ENCODE assay signal across 9 mouse cellular contexts in the genomic region with DNA sequence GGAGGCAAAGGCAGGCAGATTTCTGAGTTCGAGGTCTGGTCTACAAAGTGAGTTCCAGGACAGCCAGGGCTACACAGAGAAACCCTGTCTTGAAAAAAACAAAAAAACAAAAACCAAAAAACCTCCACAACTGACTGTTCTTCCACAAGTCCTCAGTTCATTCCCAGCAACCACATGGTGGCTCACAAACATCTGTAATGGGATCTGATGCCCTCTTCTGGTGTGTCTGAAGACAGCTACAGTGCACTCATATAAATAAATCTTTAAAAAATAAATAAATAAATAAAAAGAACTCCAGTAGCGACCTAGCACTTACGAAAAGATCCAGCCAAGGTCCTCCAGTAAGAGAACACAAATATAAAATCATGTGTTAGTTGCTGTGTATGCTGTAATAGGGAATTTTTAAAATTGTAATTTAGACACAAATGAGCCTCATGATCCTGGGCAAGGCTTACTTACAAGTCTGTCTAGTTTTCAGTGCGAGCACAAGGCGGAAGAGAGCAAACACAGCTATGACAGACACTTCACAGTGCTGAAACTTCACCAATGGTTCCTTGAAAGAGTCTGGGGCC. TPM values are rescaled to one million over a fixed set of nuclear protein-coding genes. Genes with fewer than 3 reads are reported as not detected.
DNase-seq lines count a peak whose midpoint lies in the region; ATAC-seq and TF ChIP-seq lines count a peak whose summit lies in the region.
"Had no signal": no experiment of that assay in that cellular context is flagged by ENCODE, and none has a peak within 500 bp of the region (broad histone marks: within the 10 kb centered on the region; RNA-seq: fewer than 3 reads in every experiment).

No protein-coding gene starts in this region.

- no peak for DNase-seq in heart, postnatal 14 days
- DNase-seq in ES-E14 (ENCODE audit: low read depth, low spot score) = no peak
- no peak for DNase-seq in forebrain, postnatal 0 days
- no peak for DNase-seq in midbrain, embryonic 10.5 days (ENCODE audit: low spot score)
- no peak for DNase-seq in urinary bladder, adult 2 months (ENCODE audit: low spot score)
- no peak for DNase-seq in embryo, embryonic 11 days
- DNase-seq in cerebellum, adult 18-20 months = no peak

- in situ Hi-C loops in ES-E14 (cut with MboI; ENCODE audit: low sequenced_read_pairs in 2 of 2, unreplicated experiment in 2 of 2) = no loop called here

- H3K9ac ChIP-seq in heart, embryonic 13.5 days = peak overlapping the region; percentile 95
- peak overlapping the region; percentile 76 for H3K9ac ChIP-seq in ES-E14 (ENCODE audit: insufficient read depth, low read depth, low read length, poor library complexity, severe bottlenecking)
- peak overlapping the region; percentile 88 for H3K9ac ChIP-seq in forebrain, postnatal 0 days

- TF ChIP-seq CTCF in forebrain, postnatal 0 days (IDR thresholded peaks at IDR 0.05; ENCODE audit: low read depth) = peak; percentile 39

- H3K36me3 ChIP-seq in heart, embryonic 13.5 days = peaks cover 26% of the 10 kb centered on the region
- H3K36me3 ChIP-seq in ES-E14 (ENCODE audit: control insufficient read depth, insufficient read depth, low read length, poor library complexity, severe bottlenecking) = peaks cover 10% of the 10 kb centered on the region
- H3K36me3 ChIP-seq in forebrain, postnatal 0 days (ENCODE audit: insufficient read depth) = peaks cover 17% of the 10 kb centered on the region
- peaks cover 40% of the 10 kb centered on the region for H3K36me3 ChIP-seq in midbrain, embryonic 10.5 days

- WGBS in heart, embryonic 13.5 days = 35% methylated on average over 5 of the region's 5 CpGs
- 31% methylated on average over 5 of the region's 5 CpGs for WGBS in forebrain, postnatal 0 days
- WGBS in midbrain, embryonic 10.5 days = 45% methylated on average over 5 of the region's 5 CpGs

- no peaks in the 10 kb centered on the region for H3K9me3 ChIP-seq in heart, embryonic 13.5 days
- no peaks in the 10 kb centered on the region for H3K9me3 ChIP-seq in ES-E14 (ENCODE audit: control insufficient read depth, insufficient read depth, low read depth, low read length)
- H3K9me3 ChIP-seq in forebrain, postnatal 0 days (ENCODE audit: low read length) = no peaks in the 10 kb centered on the region
- H3K9me3 ChIP-seq in midbrain, embryonic 10.5 days (replicated peaks) = no peaks in the 10 kb centered on the region

- peak overlapping the region; percentile 92 for H3K4me3 ChIP-seq in heart, embryonic 13.5 days
- H3K4me3 ChIP-seq in ES-E14 (ENCODE audit: insufficient read depth in 1 of 2, low read depth in 1 of 2, low read length in 2 of 2, poor library complexity in 1 of 2, severe bottlenecking in 1 of 2) = peak overlapping the region; percentile 92 to 98
- H3K4me3 ChIP-seq in forebrain, postnatal 0 days (ENCODE audit: low read depth, low read length) = peak overlapping the region; percentile 85
- H3K4me3 ChIP-seq in midbrain, embryonic 10.5 days = peak overlapping the region; percentile 87

- H3K4me1 ChIP-seq in heart, embryonic 13.5 days = peaks cover 14% of the 10 kb centered on the region
- peaks cover 0 to 2% of the 10 kb centered on the region in 2 experiments; a peak in 1 of 4 replicates for H3K4me1 ChIP-seq in ES-E14 (ENCODE audit: control insufficient read depth in 2 of 2, insufficient read depth in 2 of 2, low read length in 2 of 2, poor library complexity in 1 of 2)
- no peaks in the 10 kb centered on the region for H3K4me1 ChIP-seq in forebrain, postnatal 0 days (ENCODE audit: insufficient read depth)
- H3K4me1 ChIP-seq in midbrain, embryonic 10.5 days = peaks cover 11% of the 10 kb centered on the region

- no peak for ATAC-seq in heart, embryonic 13.5 days (ENCODE audit: extremely low read depth, insufficient number of reproducible peaks, low FRiP score, low TSS enrichment)
- ATAC-seq in forebrain, postnatal 0 days = no peak; the same call in 1 of the 2 replicates

- peak overlapping the region; percentile 74 for H3K4me2 ChIP-seq in heart, embryonic 13.5 days
- H3K4me2 ChIP-seq in forebrain, postnatal 0 days (ENCODE audit: low read depth) = peak overlapping the region; percentile 76

- no peaks in the 10 kb centered on the region for H3K27me3 ChIP-seq in heart, embryonic 13.5 days (replicated peaks)
- no peaks in the 10 kb centered on the region for H3K27me3 ChIP-seq in forebrain, postnatal 0 days (ENCODE audit: insufficient read depth, low read length)
- no peaks in the 10 kb centered on the region for H3K27me3 ChIP-seq in midbrain, embryonic 10.5 days (ENCODE audit: low read depth, poor library complexity, severe bottlenecking)

- H3K27ac ChIP-seq in heart, embryonic 13.5 days (replicated peaks) = peak overlapping the region; percentile 99
- no peak overlapping the region for H3K27ac ChIP-seq in ES-E14 (ENCODE audit: insufficient read depth, low read depth, low read length, poor library complexity, severe bottlenecking)
- H3K27ac ChIP-seq in forebrain, postnatal 0 days (ENCODE audit: low read depth, low read length) = peak overlapping the region; percentile 98
- H3K27ac ChIP-seq in midbrain, embryonic 10.5 days (replicated peaks) = peak overlapping the region; percentile 98

- intact Hi-C loops in heart, postnatal 14 days (cut with DNase I) = loop anchor here (2.0 to 5.0 kb wide), 2 partner anchors 20 to 118 kb away; a partner anchor contains a TSS

TF ChIP-seq in ES-E14, 5 proteins besides CTCF, POLR2A, EP300 and RAD21:
- TF ChIP-seq HCFC1 (IDR thresholded peaks at IDR 0.05; ENCODE audit: borderline replicate concordance, insufficient read depth, low read length) (no peak), ZC3H11A (IDR thresholded peaks at IDR 0.05; ENCODE audit: borderline replicate concordance, low read depth, low read length) (no peak), ZNF384 (IDR thresholded peaks at IDR 0.05; ENCODE audit: low read depth, low read length) (no peak), CHD2 (IDR thresholded peaks at IDR 0.05; ENCODE audit: low read depth, low read length) (no peak), MAFK (IDR thresholded peaks at IDR 0.05; ENCODE audit: insufficient read depth, low read depth, low read length) (no peak)

RNA-seq across cellular contexts. Expression of a gene that starts 0.9 kb away (rescaled TPM):
- 31.6 and 37.8 TPM in 2 replicates for polyA plus RNA-seq in heart, embryonic 13.5 days (2015; fragmentation: Nextera tagmentation; extraction: Ambion mirVana)
- total RNA-seq in heart, postnatal 14 days (2021) = 10 to 100 TPM; 13.6 to 14.4 TPM
- total RNA-seq in ES-E14 (2012; rRNA removed) = 50.2 and 64.9 TPM in 2 replicates
- total RNA-seq in forebrain, postnatal 0 days (2014; rRNA removed) = 36.7 and 39.9 TPM in 2 replicates
- 27.4 and 29.4 TPM in 2 replicates for polyA plus RNA-seq in forebrain, postnatal 0 days (2015; fragmentation: Nextera tagmentation; extraction: Ambion mirVana)
- polyA plus RNA-seq in midbrain, embryonic 10.5 days (2016; fragmentation: Nextera tagmentation; extraction: Ambion mirVana) = 66.4 and 72.7 TPM in 2 replicates
- 30.6 and 32.6 TPM in 2 replicates for polyA plus RNA-seq in urinary bladder, adult 2 months (2012; rRNA removed)

RNA-seq across cellular contexts. Expression of a gene that starts 20.7 kb away (rescaled TPM):
- polyA plus RNA-seq in heart, embryonic 13.5 days (2015; fragmentation: Nextera tagmentation; extraction: Ambion mirVana) = 1,560 and 1,674 TPM in 2 replicates
- 100 to 1,000 TPM; 201 to 215 TPM for total RNA-seq in heart, postnatal 14 days (2021)
- 142 and 234 TPM in 2 replicates for total RNA-seq in ES-E14 (2012; rRNA removed)
- 73.7 and 90.4 TPM in 2 replicates for total RNA-seq in forebrain, postnatal 0 days (2014; rRNA removed)
- polyA plus RNA-seq in forebrain, postnatal 0 days (2015; fragmentation: Nextera tagmentation; extraction: Ambion mirVana) = 291 and 344 TPM in 2 replicates
- polyA plus RNA-seq in midbrain, embryonic 10.5 days (2016; fragmentation: Nextera tagmentation; extraction: Ambion mirVana) = 1,116 and 1,275 TPM in 2 replicates
- 275 and 321 TPM in 2 replicates for polyA plus RNA-seq in urinary bladder, adult 2 months (2012; rRNA removed)

RNA-seq across cellular contexts. Expression of a gene that starts 20.8 kb away (rescaled TPM):
- polyA plus RNA-seq in heart, embryonic 13.5 days (2015; fragmentation: Nextera tagmentation; extraction: Ambion mirVana) = 5.3 and 6.3 TPM in 2 replicates
- total RNA-seq in heart, postnatal 14 days (2021) = 1 to 10 TPM; 2.7 to 3.6 TPM
- total RNA-seq in ES-E14 (2012; rRNA removed) = 2.2 and 3.1 TPM in 2 replicates
- 6.0 and 13.5 TPM in 2 replicates for total RNA-seq in forebrain, postnatal 0 days (2014; rRNA removed)
- polyA plus RNA-seq in forebrain, postnatal 0 days (2015; fragmentation: Nextera tagmentation; extraction: Ambion mirVana) = 4.3 and 6.5 TPM in 2 replicates
- 4.7 and 5.8 TPM in 2 replicates for polyA plus RNA-seq in midbrain, embryonic 10.5 days (2016; fragmentation: Nextera tagmentation; extraction: Ambion mirVana)
- polyA plus RNA-seq in urinary bladder, adult 2 months (2012; rRNA removed) = 3.8 and 5.2 TPM in 2 replicates

RNA-seq across cellular contexts. Expression of a gene that starts 49.9 kb away (rescaled TPM):
- 0.05 and 0.24 TPM in 2 replicates for polyA plus RNA-seq in heart, embryonic 13.5 days (2015; fragmentation: Nextera tagmentation; extraction: Ambion mirVana)
- total RNA-seq in heart, postnatal 14 days (2021) = not detected
- not detected in 2 replicates for total RNA-seq in ES-E14 (2012; rRNA removed)
- 0.08 and 0.43 TPM in 2 replicates for total RNA-seq in forebrain, postnatal 0 days (2014; rRNA removed)
- 0.19 and 0.25 TPM in 2 replicates for polyA plus RNA-seq in forebrain, postnatal 0 days (2015; fragmentation: Nextera tagmentation; extraction: Ambion mirVana)
- polyA plus RNA-seq in midbrain, embryonic 10.5 days (2016; fragmentation: Nextera tagmentation; extraction: Ambion mirVana) = not detected in 2 replicates
- not detected in 2 replicates for polyA plus RNA-seq in urinary bladder, adult 2 months (2012; rRNA removed)
- total RNA-seq: hematopoietic stem cell, adult 5-6 weeks had no signal
